Mouse (Mus musculus): Measurements from ENCODE around the gene Cd59b. TPM values are rescaled to one million over a fixed set of nuclear protein-coding genes. Genes with fewer than 3 reads are reported as not detected.
"Not testable (repeated sequence)": the region's sequence is repeated elsewhere in the genome, so short reads cannot be mapped to it uniquely, and the experiment has no call there.

The Cd59b gene
- polyA plus RNA-seq, 1 experiment, result 1.9 TPM

GRCm38 (mm10) chr2:104060996-104061395 is 8.7 kb upstream of the Cd59b start:
- H3K27ac ChIP-seq (ENCODE audit: insufficient read depth, low read depth, low read length), result no peak overlapping the region
- TF ChIP-seq CTCF (IDR thresholded peaks at IDR 0.05; ENCODE audit: low read depth, low read length) (no peak), POLR2A (IDR thresholded peaks at IDR 0.05; ENCODE audit: borderline replicate concordance, low read depth, low read length) (no peak)
- no peak overlapping the region for H3K4me3 ChIP-seq (ENCODE audit: insufficient read depth, low read length)

DNA sequence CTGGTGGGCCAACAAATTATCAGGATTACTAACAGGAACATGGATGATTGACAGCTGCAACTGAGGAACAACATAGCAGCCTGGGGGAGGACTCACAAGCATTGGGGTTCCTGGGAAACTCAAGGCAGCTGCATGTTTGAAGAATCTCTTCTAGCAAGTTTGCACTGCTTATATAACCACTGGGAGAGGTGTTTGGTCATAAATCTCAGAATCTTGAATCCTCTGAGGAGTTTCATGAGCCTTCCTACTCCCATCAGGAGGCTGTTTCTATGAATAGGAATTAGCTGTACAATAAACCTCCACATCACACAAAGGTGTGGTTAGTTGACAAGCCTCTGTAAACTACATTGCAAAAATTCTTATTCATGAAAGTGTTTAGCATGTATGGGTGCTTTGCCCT is 7.0 kb upstream of the Cd59b start:
- peaks cover 4% of the 10 kb centered on the region for H3K4me1 ChIP-seq (ENCODE audit: control insufficient read depth, insufficient read depth, low read length)
- TF ChIP-seq POLR2A (IDR thresholded peaks at IDR 0.05; ENCODE audit: borderline replicate concordance, low read depth, low read length) (no peak), CTCF (IDR thresholded peaks at IDR 0.05; ENCODE audit: low read depth, low read length) (no peak)
- no peak overlapping the region for H3K27ac ChIP-seq (ENCODE audit: insufficient read depth, low read depth, low read length)
- H3K4me3 ChIP-seq (ENCODE audit: insufficient read depth, low read length), result no peak overlapping the region

More at GRCm38 (mm10) chr2:104060996-104061395, 8.7 kb upstream of the Cd59b start:
- H3K4me1 ChIP-seq (ENCODE audit: control insufficient read depth, insufficient read depth, low read length), result peaks cover 4% of the 10 kb centered on the region

- no peak for TF ChIP-seq CTCF (IDR thresholded peaks at IDR 0.05; ENCODE audit: low read depth, low read length)
- no peak for TF ChIP-seq POLR2A (IDR thresholded peaks at IDR 0.05; ENCODE audit: borderline replicate concordance, low read depth, low read length)
- no peak overlapping the region for H3K27ac ChIP-seq (ENCODE audit: insufficient read depth, low read depth, low read length)
Measured at GRCm38 (mm10) chr2:104064152-104064551, 5.5 kb upstream of the Cd59b start.

DNA sequence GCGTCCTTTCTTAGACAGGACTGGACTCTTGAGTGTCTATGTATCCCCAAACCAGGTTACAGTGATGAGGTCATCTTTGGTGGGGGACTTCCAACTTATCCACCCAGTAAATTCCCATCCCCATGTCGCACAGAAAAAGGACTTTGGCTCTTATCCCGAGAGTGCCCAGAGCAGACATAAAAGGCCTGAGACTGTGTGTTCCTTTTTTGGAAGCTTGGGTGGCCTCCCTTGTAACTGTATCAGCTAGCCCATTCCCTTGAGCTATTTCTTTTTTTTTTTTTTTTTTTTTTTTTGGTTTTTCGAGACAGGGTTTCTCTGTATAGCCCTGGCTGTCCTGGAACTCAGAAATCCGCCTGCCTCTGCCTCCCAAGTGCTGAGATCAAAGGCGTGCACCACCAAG is 4.1 kb upstream of the Cd59b start, which contains the start of gene Gm10912:
Gm10912 (plus strand) TSS at position 301 of the 400 bp plus-strand sequence.
- not testable (repeated sequence) for H3K27ac ChIP-seq (ENCODE audit: insufficient read depth, low read depth, low read length); H3K4me3 ChIP-seq (ENCODE audit: insufficient read depth, low read length)

More at GRCm38 (mm10) chr2:104064152-104064551, 5.5 kb upstream of the Cd59b start:
- Histone ChIP-seq H3K4me3 (ENCODE audit: insufficient read depth, low read length) (no peak overlapping the region), H3K4me1 (ENCODE audit: control insufficient read depth, insufficient read depth, low read length) (peaks cover 3% of the 10 kb centered on the region; the same call in 1 of the 2 replicates)

GRCm38 (mm10) chr2:104068450-104068849 is 1.2 kb upstream of the Cd59b start, which contains the start of gene Gm10799:
Gene Gm10799 (minus strand): TSS chr2:104068550.
- not testable (repeated sequence) for H3K4me1 ChIP-seq (ENCODE audit: control insufficient read depth, insufficient read depth, low read length); H3K4me3 ChIP-seq (ENCODE audit: insufficient read depth, low read length); H3K27ac ChIP-seq (ENCODE audit: insufficient read depth, low read depth, low read length)

More for the DNA sequence above, 4.1 kb upstream of the Cd59b start, which contains the start of gene Gm10912:
- not testable (repeated sequence) for H3K4me1 ChIP-seq (ENCODE audit: control insufficient read depth, insufficient read depth, low read length)

DNA sequence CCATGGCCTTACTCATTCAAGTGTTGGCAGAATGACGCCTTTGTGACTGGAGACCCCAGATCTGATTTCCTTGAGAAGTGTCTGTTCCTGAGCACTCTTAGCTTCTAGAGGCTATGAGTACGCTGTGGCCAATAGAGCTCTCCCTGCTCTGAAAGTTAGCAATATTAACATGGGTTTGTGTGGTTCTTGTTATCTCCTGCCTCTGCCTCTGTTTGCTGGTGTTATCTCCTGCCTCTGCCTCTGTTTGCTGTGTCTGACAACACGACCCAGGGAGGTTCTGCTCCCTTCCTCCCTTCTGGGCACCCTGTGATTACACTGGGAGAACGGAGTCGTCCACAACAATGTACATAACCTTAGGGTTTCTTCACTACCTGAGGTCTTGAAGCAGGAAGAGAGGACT is 8.6 kb downstream of the Cd59b start:
- H3K4me1 ChIP-seq (ENCODE audit: control insufficient read depth, insufficient read depth, low read length); H3K27ac ChIP-seq (ENCODE audit: insufficient read depth, low read depth, low read length); H3K4me3 ChIP-seq (ENCODE audit: insufficient read depth, low read length): not testable (repeated sequence)

DNA sequence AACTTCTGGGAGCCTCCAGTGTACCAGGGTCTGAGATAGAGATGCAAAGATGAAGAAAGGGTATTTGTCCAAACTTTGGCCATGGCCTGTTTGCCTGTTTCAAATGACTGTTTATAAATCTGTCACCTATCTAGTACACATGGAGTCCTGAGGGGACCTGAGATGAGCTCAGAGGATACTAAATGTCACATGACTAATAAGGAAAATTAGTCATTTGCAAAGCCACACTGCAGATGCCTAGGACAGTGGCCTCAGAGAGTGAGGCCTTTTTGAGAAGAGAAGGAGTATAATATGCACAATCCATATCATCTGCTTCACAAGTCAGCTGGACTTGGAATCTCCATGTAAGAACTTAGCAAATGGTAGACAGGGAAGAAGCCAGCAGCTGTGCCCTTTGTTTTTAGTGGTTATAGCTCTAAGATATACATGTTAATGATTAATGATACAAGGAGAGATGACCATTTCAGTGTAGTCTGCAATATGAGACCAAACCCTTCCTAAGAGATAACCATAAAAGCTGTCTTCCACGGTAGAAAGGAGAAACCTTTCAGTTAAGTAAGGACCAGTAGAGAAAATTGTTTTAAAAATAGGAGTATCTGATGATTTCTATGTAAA is 11.9 kb downstream of the Cd59b start:
- not testable (repeated sequence) for H3K27ac ChIP-seq (ENCODE audit: insufficient read depth, low read depth, low read length); H3K4me1 ChIP-seq (ENCODE audit: control insufficient read depth, insufficient read depth, low read length); H3K4me3 ChIP-seq (ENCODE audit: insufficient read depth, low read length)

DNA sequence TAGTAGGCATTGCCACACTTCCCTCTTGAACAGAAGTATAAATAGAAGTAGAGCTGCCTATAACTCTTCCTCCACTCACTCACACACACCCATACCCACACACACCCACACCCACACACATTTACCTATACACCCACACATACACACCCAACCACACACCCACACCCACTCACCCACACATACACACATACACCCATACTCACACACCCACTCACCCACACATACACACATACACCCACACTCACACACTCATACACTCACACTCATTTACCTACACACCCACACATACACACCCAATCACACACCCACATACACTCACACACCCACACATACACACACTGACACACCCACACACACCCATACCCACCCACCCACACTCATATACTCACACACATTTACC is 12.8 kb downstream of the Cd59b start:
- Histone ChIP-seq H3K4me1 (ENCODE audit: control insufficient read depth, insufficient read depth, low read length) (peaks cover 6% of the 10 kb centered on the region), H3K4me3 (ENCODE audit: insufficient read depth, low read length) (no peak overlapping the region), H3K27ac (ENCODE audit: insufficient read depth, low read depth, low read length) (no peak overlapping the region)
- no peak for TF ChIP-seq POLR2A (IDR thresholded peaks at IDR 0.05; ENCODE audit: borderline replicate concordance, low read depth, low read length)
- no peak for TF ChIP-seq CTCF (IDR thresholded peaks at IDR 0.05; ENCODE audit: low read depth, low read length)

DNA sequence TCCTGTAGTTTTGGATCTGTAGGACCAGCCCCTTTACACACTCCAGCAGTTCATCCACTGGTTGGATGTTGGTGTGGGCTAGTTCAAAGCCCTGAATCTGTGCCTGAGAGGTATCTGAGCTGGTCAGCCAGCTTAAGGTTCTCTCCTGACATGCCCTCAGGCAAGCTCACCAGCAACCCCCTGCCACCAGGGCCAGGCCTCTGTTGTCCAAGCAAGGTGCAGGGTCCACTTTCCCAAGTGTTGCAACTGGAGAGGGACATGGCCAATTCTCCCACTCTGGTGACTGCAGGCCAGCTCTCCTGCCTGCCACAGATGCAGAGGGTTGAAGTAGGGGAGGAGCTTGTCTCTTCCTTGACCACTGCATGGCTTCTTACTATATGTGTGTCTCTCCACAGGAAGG is 14.4 kb downstream of the Cd59b start:
- not testable (repeated sequence) for H3K4me1 ChIP-seq (ENCODE audit: control insufficient read depth, insufficient read depth, low read length); H3K4me3 ChIP-seq (ENCODE audit: insufficient read depth, low read length); H3K27ac ChIP-seq (ENCODE audit: insufficient read depth, low read depth, low read length)

DNA sequence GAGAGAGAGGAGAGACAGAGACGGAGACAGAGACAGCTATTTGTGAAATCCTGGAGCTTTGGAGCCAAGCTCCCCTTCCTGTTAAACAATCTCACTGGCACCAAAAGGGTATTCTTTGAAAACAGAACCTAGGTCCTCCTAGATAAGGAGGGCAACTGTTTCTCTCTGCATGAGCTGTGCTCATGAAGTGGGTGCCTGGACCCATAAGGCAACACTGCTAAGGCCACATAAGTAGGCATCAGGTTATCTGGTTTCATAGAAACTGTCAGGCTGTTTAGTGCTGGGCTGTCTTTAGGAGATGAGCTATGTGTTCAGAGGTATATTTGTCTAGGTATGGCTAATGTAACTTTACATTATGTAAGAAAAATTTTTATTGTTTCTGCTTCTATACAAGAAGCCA is 17.9 kb downstream of the Cd59b start:
- H3K27ac ChIP-seq (ENCODE audit: insufficient read depth, low read depth, low read length); H3K4me3 ChIP-seq (ENCODE audit: insufficient read depth, low read length); H3K4me1 ChIP-seq (ENCODE audit: control insufficient read depth, insufficient read depth, low read length): not testable (repeated sequence)

DNA sequence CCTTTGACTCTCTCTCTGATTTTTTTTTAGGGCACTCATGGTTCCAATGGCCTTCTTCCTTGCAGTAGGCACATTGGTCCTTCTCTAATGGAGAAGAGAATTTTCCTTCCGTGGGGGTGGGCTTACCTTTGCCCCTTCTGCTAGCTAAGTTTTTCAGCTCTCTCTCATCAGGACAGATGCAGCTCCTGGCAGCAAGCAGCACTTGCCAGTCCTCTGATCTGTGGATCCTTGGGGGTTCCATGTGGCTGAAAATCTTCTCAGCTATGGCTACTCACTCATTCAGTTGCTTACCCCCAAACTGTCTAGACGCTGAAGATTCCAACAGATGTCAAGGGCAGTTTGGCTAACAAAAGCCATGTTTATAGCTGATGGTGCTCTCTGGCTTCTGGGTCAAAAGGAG is 23.7 kb downstream of the Cd59b start:
- Histone ChIP-seq H3K4me1 (ENCODE audit: control insufficient read depth, insufficient read depth, low read length) (peaks cover 2% of the 10 kb centered on the region; the same call in 1 of the 2 replicates), H3K4me3 (ENCODE audit: insufficient read depth, low read length) (no peak overlapping the region)

More for the DNA sequence above, 23.7 kb downstream of the Cd59b start:
- TF ChIP-seq CTCF (IDR thresholded peaks at IDR 0.05; ENCODE audit: low read depth, low read length) (no peak), POLR2A (IDR thresholded peaks at IDR 0.05; ENCODE audit: borderline replicate concordance, low read depth, low read length) (no peak)
- H3K27ac ChIP-seq (ENCODE audit: insufficient read depth, low read depth, low read length), result no peak overlapping the region

All from bone marrow macrophage, adult 2 months (primary cell).